In genomic region chr19:45045651-45046050, GRCm38 (mm10) we compare ENCODE assay signal across 9 mouse cellular contexts. TPM values are rescaled to one million over a fixed set of nuclear protein-coding genes. Genes with fewer than 3 reads are reported as not detected.
DNase-seq lines count a peak whose midpoint lies in the region; ATAC-seq and TF ChIP-seq lines count a peak whose summit lies in the region.
"Had no signal": no experiment of that assay in that cellular context is flagged by ENCODE, and none has a peak within 500 bp of the region (broad histone marks: within the 10 kb centered on the region; RNA-seq: fewer than 3 reads in every experiment).

Gene Pdzd7, minus strand, starts transcription at chr19:45045717.

- peak within 1 kb of the TSS; percentile 10; the same call in 1 of the 2 replicates for H3K27ac ChIP-seq in forebrain, embryonic 16.5 days (ENCODE audit: low read length)
- no peak within 1 kb of the TSS for H3K27ac ChIP-seq in liver, embryonic 15.5 days (replicated peaks)

- H3K4me3 ChIP-seq in C2C12 (ENCODE audit: insufficient read depth, poor library complexity, severe bottlenecking), result peak within 1 kb of the TSS; percentile 68
- H3K4me3 ChIP-seq in forebrain, embryonic 16.5 days (replicated peaks; ENCODE audit: low read length), result peak within 1 kb of the TSS; percentile 44
- H3K4me3 ChIP-seq in liver, embryonic 15.5 days (replicated peaks), result peak within 1 kb of the TSS; percentile 64

- intact Hi-C loops in heart, postnatal 36 days (cut with DNase I), result no loop called here
- intact Hi-C loops in left cerebral cortex, postnatal 14 days (cut with DNase I), result no loop called here

- H3ac ChIP-seq in C2C12 (ENCODE audit: control insufficient read depth, insufficient read length, low read depth), result no peak within 1 kb of the TSS

- H3K27me3 ChIP-seq in C2C12 (ENCODE audit: control insufficient read depth, insufficient read depth, insufficient read length), result no peaks in the 10 kb centered on the region
- H3K27me3 ChIP-seq in forebrain, embryonic 16.5 days (replicated peaks; ENCODE audit: control insufficient read depth, insufficient read depth, low read length), result no peaks in the 10 kb centered on the region
- H3K27me3 ChIP-seq in liver, embryonic 15.5 days, result peaks cover 65% of the 10 kb centered on the region

- ATAC-seq in forebrain, embryonic 16.5 days, result no peak
- ATAC-seq in liver, embryonic 15.5 days (ENCODE audit: insufficient read depth), result no peak

- peaks cover 15% of the 10 kb centered on the region for H3K36me3 ChIP-seq in C2C12 (ENCODE audit: control insufficient read depth, insufficient read depth)
- H3K36me3 ChIP-seq in forebrain, embryonic 16.5 days (ENCODE audit: control insufficient read depth, insufficient read depth), result peaks cover 1% of the 10 kb centered on the region; the same call in 1 of the 2 replicates
- no peaks in the 10 kb centered on the region for H3K36me3 ChIP-seq in liver, embryonic 15.5 days (replicated peaks)

- 83% methylated on average over 5 of the region's 5 CpGs for WGBS in forebrain, embryonic 16.5 days
- WGBS in liver, embryonic 15.5 days (ENCODE audit: insufficient replicate concordance), result 55% methylated on average over 5 of the region's 5 CpGs

- H3K4me1 ChIP-seq in forebrain, embryonic 16.5 days (replicated peaks; ENCODE audit: control insufficient read depth, insufficient read depth, low read length), result peaks cover 37% of the 10 kb centered on the region
- peaks cover 33% of the 10 kb centered on the region for H3K4me1 ChIP-seq in liver, embryonic 15.5 days (replicated peaks)

- H3K4me2 ChIP-seq in forebrain, embryonic 16.5 days (ENCODE audit: low read length), result peak within 1 kb of the TSS; percentile 79
- H3K4me2 ChIP-seq in liver, embryonic 15.5 days, result peak within 1 kb of the TSS; percentile 89

- H3K9me3 ChIP-seq in forebrain, embryonic 16.5 days (ENCODE audit: control insufficient read depth, low read length), result no peaks in the 10 kb centered on the region
- H3K9me3 ChIP-seq in liver, embryonic 15.5 days (replicated peaks), result no peaks in the 10 kb centered on the region

- peak; percentile 91 for DNase-seq in heart, adult 11 months
- no peak for DNase-seq in heart, postnatal 36 days
- DNase-seq in left cerebral cortex, postnatal 14 days (ENCODE audit: low spot score in 2 of 2), result no peak
- no peak for DNase-seq in c-Kit-positive CD71-positive TER-119-positive erythroid progenitor cells, embryonic 14.5 days (ENCODE audit: low spot score)
- DNase-seq in ovary, postnatal 10 days (ENCODE audit: low spot score), result no peak
- DNase-seq: cerebellum, adult 8-10 months had no signal

- H3K79me3 ChIP-seq in C2C12 (ENCODE audit: low read depth), result peaks cover 10% of the 10 kb centered on the region

- peaks cover 25% of the 10 kb centered on the region for H3K79me2 ChIP-seq in C2C12 (ENCODE audit: control insufficient read depth, insufficient read depth)

- no peak for TF ChIP-seq CTCF in C2C12 (IDR thresholded peaks at IDR 0.05; ENCODE audit: control insufficient read depth, insufficient read depth, insufficient read length)

- H3K9ac ChIP-seq in forebrain, embryonic 16.5 days (replicated peaks; ENCODE audit: low read depth, low read length), result peak within 1 kb of the TSS; percentile 49
- H3K9ac ChIP-seq in liver, embryonic 15.5 days, result no peak within 1 kb of the TSS

TF ChIP-seq in C2C12, 6 proteins besides CTCF, POLR2A, EP300 and RAD21:
- TF ChIP-seq FOSL1 (IDR thresholded peaks at IDR 0.05; ENCODE audit: insufficient read depth, low read length, poor library complexity, severe bottlenecking) (no peak), MAX (IDR thresholded peaks at IDR 0.05) (no peak), MYOG (IDR thresholded peaks at IDR 0.05; ENCODE audit: control insufficient read depth, extremely low read depth, insufficient read length) (no peak)

RNA-seq across cellular contexts. Expression of gene Pdzd7, which starts in this region (rescaled TPM):
- total RNA-seq in heart, postnatal 36 days (2021), result under 1 TPM; 0.11 to 0.19 TPM
- polyA plus RNA-seq in C2C12 (2012; fragmentation: generic; extraction: Trizol), result 0.14 TPM
- 1.9 and 2.7 TPM in 2 replicates for polyA plus RNA-seq in forebrain, embryonic 16.5 days (2015; fragmentation: Nextera tagmentation; extraction: Ambion mirVana)
- not detected in 2 replicates for polyA plus RNA-seq in liver, embryonic 15.5 days (2015; fragmentation: Nextera tagmentation; extraction: Ambion mirVana)
- 1 to 10 TPM; 3.3 to 3.4 TPM for total RNA-seq in left cerebral cortex, postnatal 14 days (2021)
